Mouse (Mus musculus): Measurements from ENCODE around the gene Epo.
A peak's percentile ranks its signal among the peaks of the same experiment; 100 is the strongest.

The Epo gene

DNA sequence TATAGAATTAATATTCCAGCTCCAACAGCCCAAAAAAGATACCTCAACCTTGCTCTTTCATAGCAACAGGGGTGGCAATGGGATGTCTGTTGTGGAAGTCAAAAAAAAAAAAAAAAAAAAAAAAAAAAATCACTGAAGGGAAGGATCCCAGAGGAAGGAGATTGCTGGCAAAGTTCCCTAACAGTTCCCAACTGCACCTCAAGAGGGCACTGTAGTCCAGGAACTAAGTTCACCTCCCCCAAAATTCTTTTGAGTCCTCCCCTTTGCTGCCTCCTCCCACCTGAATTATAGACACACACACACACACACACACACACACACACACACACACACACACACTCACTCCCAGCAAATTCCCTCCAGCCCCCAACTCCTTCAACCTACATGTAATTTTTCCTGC is 51.9 kb downstream of the Epo start:
- DNase-seq (ENCODE audit: low spot score in 2 of 2), result peak; percentile 14 to 56

DNA sequence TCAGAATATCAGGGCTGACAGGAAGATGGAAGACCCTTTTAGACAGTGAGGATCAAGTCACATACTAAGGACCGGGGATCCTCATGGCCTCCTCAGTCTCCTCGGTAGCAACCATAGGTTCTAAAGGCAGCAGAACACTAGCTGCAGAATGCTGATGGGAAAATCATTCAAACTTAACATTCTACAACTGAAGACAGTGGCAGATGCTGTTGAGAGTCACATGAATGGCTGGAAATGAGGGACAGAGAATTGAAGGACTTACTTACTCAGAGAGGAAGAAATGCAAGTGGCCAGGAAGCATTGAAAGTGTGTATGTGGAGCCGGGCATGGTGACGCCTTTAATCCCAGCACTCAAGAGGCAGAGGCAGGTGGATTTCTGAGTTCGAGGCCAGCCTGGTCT is 56.1 kb downstream of the Epo start, which contains the start of gene Zan:
Gene Zan, minus strand, starts transcription at position 101 of the 400 bp plus-strand sequence.
- no peak for DNase-seq (ENCODE audit: low spot score in 2 of 2)

DNA sequence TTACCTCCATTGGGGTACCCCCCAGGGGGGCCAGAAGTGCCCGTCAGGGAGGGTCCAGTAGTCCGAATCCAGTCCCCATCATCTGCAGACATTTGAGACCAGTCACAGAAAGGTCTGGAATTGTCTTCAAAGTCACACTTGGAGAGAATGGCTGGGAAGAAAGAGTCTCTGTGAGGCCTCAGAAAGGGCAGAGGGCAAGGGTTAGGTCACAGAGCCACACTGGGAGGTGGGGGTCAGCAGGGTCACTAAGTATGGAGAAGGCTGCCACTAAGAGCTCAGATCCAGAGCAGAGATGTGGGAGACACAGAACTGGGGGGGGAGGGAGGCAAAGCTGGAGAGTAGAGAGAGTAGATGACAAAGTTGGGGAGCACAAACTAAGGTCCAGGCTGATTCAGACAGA is 58.7 kb downstream of the Epo start:
- no peak for DNase-seq (ENCODE audit: low spot score in 2 of 2)

DNA sequence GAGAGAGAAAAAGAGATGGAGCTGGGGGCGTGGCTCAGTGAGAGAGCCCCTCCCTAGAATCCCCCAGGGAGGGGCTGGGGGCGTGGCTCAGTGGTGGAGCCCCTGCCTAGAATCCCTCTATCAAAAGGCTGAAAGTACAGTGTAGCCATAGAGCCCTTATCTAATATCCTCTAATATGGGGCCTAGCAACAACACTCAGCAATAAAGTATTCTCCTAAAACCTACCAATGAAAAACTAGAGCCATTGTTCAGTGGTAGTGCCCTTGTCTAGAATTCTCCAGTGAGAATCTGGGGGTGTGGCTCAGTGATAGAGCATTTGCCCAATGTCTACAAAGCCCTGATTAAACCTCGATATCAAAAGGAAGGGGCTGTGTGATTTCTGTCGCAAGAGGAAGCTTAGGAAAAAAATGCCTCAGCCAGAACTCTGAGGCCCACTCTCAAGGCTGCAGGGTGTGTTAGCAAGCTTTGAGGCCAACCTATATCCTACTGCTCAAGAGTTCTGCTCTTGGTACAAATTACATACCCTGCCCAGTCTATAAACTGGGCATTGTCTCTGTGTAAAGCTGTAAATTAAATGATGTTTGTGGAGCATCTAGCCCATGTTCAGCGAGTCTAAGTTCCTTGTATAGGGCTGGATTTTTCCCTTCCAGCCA is 60.7 kb downstream of the Epo start:
- no peak for DNase-seq (ENCODE audit: low spot score in 2 of 2)

DNA sequence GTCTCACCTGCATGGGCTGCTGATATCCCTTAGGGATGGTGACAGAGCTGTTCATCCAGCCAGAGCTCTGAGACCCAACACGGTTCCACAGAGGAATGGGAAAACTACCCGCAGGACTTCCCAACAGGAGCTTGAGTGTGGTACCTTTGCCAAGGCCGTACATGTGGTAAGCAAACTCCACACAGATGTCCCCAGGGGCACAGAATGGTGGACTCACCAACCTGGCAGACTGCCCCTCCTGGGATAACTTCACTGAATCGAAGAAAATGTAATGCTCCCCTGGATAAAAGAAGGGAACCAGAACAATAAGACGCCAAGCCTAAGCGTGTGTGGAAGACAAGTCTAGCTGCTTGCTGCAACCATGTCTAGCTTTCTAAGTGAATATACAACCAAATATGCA is 66.1 kb downstream of the Epo start:
- no peak for DNase-seq (ENCODE audit: low spot score in 2 of 2)

DNA sequence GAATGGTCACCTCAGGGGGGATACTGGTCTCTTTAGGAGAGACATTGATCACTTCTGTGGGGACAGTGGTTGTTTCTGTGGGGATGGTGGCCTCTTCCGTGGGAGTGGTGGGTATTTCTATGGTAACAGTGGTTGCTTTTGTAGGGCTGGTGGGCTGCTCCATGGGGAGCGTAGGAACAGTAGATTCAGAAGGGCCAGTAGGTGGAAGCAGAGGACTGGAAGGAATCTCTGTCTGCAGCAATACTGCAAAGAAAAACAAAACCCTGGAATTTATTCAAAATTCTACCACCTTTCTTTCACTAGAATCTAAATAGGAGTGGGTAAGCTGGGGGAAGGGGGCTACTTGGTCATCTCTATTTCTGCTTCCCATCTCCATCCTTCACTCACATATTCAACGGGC is 68.0 kb downstream of the Epo start:
- no peak for DNase-seq (ENCODE audit: low spot score in 2 of 2)

DNA sequence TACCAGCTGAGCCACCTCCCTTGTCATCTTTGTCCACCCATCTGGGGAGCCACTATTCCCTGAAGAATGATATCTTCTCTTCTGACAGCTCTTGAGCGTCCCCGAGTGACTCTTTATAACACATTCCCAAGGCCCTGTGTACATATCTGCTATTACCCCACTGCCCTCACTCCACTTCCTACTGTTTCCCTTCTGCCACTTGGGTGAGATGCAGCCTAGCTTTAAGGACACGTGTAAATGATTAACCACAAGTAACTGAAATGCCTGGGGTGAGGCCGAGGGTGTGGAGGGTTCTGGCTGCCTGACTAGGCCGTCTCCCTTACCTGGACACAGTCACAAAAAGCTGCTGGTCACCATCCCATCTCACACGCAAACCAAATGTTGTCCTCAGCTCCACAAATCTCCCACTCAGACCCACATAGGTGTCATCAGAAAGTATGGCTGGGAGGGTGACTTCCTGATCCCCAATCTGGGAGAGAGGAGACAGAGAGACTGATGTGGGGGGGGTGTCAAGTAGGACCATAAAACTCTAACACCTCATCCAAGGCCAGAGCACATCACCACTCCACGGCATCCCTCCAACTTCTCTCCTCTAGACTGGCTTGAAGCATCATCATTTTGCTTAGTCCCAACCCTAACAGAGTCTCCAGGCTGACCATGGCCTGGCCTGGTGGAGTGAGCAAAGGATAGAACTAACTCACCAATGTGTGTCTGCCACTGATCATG is 77.0 kb downstream of the Epo start:
- no peak for DNase-seq (ENCODE audit: low spot score in 2 of 2)

DNA sequence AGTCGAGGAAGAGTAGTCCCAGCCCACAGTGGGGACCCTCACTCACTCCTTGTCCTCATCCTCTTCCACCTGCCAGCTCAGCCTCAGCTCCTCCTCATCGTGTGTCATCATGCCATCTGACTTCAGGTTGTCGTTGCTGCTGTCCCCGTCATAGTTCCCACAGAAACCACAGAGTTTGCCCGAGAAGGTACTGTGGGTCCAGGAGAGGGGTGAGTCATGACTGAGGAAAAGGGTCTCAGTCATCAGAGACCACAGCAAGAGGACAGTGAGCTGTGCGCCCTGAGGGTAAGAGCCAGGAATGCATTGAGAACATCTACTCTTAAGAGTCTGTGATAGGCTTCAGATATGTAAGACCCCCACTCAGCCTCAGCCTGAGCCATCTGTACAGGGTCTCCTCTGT is 77.8 kb downstream of the Epo start:
- DNase-seq (ENCODE audit: low spot score in 2 of 2), result no peak

DNA sequence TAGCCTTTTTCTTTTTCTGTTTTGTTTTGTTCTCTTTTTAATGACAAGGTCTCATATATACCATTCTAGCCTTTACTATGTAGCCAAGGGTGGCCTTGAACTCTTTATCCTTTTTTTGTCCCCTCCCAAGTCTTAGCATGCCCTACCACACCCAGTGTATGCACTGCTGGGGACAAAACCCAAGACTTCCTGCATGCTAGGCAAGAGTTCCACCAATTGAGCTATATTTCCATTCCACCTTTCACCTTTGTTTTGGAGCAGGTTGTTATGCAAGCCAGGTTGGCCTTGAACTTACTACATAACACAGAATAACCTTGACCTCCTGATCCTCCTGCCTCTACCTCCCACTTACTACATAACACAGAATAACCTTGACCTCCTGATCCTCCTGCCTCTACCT is 87.5 kb downstream of the Epo start:
- no peak for DNase-seq (ENCODE audit: low spot score in 2 of 2)

DNA sequence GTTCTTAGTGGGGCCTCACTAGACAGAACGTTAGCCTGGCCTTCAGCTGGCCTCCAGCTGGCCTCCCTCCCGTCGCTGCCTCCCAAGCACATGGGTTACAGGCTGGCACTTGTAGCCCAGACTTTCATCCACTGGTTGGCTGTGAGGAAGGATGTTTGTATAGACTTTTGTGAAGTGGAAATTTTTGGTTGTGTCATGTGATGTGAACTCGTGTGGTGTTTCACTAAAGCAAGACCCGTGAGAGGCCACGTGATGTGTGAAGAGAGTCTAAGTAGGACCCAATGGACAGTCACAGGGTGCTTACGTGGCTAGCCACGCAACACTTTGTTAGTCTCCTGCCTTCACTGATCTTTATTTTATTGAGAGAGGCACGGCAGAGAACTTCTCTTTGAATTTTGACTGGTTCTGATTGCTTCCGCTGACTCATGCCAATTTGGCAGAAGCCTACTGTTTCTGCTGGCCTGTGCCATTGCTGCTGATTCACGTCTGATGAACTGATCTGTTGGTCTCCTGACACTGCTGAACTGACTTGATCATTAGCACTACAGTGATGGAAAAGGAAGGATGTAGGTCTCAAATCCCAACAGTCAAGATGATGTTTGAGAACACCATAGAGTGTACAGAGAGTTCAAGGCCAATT is 92.7 kb downstream of the Epo start:
- DNase-seq (ENCODE audit: low spot score in 2 of 2), result no peak

DNA sequence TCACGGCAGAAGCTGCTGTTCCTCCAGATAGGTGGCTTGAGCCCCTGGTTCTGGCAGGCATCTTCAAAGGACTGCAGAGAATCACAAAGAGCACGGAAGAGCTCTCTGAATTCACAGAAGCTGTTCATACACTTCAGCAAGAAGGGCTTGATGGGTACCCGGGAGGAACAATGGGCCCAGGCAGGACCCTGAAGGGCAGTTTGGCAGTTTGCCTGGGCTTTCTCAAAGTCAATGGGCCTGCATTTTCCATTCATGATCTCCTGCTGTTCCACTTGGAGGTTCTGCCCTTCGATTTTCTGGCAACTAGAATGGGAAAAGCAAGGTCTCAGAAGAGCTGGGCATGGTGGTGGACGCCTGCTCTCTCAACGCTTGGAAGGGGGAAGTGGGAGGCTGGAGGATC is 99.2 kb downstream of the Epo start:
- no peak for DNase-seq (ENCODE audit: low spot score in 2 of 2)
